Mouse (Mus musculus): ENCODE measurements around the gene Zc3h12a. TPM values are rescaled to one million over a fixed set of nuclear protein-coding genes. Genes with fewer than 3 reads are reported as not detected.

The Zc3h12a gene
- polyA plus RNA-seq, 1 experiment from 2014 or later: 0.39 TPM

DNA sequence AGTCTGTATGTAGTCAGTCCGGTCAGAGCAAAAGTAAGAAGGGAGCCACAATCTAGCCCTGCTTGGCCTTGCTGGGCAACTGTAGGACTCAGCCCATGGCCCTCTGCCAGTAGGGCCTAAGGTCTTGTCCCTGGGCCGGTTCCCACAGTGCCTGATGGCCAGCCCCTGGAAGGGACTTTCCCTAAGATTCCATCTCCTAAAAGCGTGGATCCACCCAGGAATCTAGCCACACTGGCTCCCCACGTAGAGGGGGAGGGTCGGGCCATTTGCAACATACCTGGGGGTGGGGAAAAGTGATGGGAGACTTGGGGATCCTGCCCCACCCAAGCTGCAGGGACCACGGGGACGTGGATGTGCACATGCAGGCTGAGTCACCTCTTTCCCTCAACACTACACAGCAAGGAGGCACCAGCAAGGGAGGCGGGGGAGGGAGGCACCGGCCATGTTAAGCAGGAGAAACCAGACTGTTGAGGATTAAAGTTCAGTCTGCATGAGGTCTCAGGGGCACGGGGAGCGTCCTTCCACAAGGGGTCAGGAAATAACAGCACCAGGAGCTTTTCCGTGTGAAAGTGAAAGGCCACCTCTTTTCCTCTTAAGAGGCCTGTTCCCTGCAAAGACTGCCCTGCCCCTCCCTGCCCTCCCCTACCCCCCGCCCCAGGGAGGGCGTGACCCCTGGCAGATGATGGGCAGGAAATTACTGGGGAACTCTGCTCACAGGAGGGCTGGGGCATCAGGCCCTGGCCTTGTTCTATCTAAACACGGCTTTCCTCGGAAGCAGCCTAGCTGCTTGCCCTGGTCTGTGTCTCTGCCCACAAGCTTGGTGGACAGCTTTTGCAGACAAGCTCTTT is 5.0 kb downstream of the Zc3h12a start:
- Histone ChIP-seq H3K27ac (no peak overlapping the region), H3K27me3 (replicated peaks) (peaks cover 14% of the 10 kb centered on the region), H3K4me3 (no peak overlapping the region), H3K4me1 (peaks cover 19% of the 10 kb centered on the region), H3K36me3 (0 out of 2 replicates have a peak, but pooled peaks cover 4% of the 10 kb centered on the region), H3K4me2 (replicated peaks) (no peak overlapping the region), H3K9ac (no peak overlapping the region), H3K9me3 (no peaks in the 10 kb centered on the region)
- 23% methylated on average over 16 of the region's 16 CpGs for WGBS
- no peak for ATAC-seq (ENCODE audit: low FRiP score, low read depth)

DNA sequence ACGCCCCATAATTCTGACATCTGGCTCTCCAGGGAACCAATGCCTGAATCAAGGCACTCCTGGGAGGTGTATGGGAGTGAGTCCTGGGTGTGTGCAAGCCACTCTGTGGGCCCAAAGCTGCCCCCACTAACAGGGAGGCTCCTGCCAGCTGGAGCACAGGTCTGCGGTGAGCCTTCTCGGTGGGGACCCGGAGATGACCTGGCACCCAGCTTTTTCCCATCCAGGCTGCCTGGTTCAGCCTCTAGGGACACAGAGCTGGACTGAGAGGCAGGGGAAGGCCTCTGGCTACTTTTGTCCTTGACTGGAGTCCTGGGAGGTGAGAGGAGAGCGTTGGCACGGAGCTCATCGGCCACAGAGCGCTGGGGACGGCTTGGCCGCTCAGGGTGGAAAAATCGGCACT is 7.9 kb downstream of the Zc3h12a start:
- H3K4me3 ChIP-seq: no peak overlapping the region
- peaks cover 4% of the 10 kb centered on the region; the same call in 1 of the 2 replicates for H3K27me3 ChIP-seq (replicated peaks)
- no peak for ATAC-seq (ENCODE audit: low FRiP score, low read depth)
- H3K9ac ChIP-seq: no peak overlapping the region
- no peak overlapping the region for H3K4me2 ChIP-seq (replicated peaks)
- H3K27ac ChIP-seq: no peak overlapping the region
- no peaks in the 10 kb centered on the region for H3K9me3 ChIP-seq
- 89% methylated on average over 11 of the region's 11 CpGs for WGBS
- H3K36me3 ChIP-seq: 0 out of 2 replicates have a peak, but pooled peaks cover 4% of the 10 kb centered on the region
- H3K4me1 ChIP-seq: peaks cover 24% of the 10 kb centered on the region

DNA sequence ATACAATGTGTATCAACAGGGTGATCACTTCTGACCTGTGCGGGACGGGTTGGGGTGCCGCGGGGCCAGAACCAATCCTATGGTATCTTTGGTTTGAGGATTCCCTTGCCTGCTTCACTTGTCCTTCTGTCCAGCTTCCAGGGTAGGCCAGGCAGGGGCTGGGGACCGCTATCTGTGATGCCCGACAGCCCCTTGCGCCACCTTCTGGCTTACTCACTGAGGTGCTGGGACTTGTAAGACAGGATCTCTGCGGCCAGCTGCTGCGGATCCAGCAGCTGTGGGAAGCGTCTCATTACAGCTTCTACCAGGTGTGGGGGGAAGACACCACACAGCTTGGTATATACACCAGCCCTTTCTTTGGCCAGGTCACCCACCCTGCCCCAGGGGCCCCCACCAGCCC is 8.6 kb downstream of the Zc3h12a start:
- H3K9me3 ChIP-seq: no peaks in the 10 kb centered on the region
- H3K4me3 ChIP-seq: no peak overlapping the region
- 0 out of 2 replicates have a peak, but pooled peaks cover 4% of the 10 kb centered on the region for H3K36me3 ChIP-seq
- ATAC-seq (ENCODE audit: low FRiP score, low read depth): no peak
- peaks cover 4% of the 10 kb centered on the region; the same call in 1 of the 2 replicates for H3K27me3 ChIP-seq (replicated peaks)
- H3K4me2 ChIP-seq (replicated peaks): no peak overlapping the region
- H3K9ac ChIP-seq: no peak overlapping the region
- peaks cover 27% of the 10 kb centered on the region for H3K4me1 ChIP-seq
- 31% methylated on average over 10 of the region's 10 CpGs for WGBS
- no peak overlapping the region for H3K27ac ChIP-seq

DNA sequence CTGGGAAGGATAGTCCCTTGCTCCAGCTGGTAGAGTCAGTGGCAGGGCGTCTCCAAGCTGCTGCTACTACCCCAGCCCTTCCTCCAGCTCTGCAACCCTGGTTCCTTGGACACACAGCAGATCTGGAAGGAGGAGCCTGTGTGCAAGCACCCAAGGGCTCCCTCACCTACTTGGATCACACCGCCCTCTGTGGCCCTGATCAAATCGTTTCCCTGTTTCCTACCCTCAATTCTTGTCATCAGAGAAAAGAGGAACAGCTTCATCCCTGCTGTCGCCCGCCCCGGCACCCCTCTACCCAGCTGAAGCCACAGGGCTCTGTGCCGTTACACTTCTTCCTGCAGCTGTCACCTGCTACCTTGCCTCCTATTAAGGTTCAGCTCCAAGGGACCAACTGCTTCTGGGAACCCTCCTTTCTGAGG is 9.7 kb downstream of the Zc3h12a start:
- 78% methylated on average over 7 of the region's 7 CpGs for WGBS
- Histone ChIP-seq H3K27me3 (replicated peaks) (peaks cover 4% of the 10 kb centered on the region; the same call in 1 of the 2 replicates), H3K4me3 (no peak overlapping the region), H3K9ac (no peak overlapping the region), H3K4me2 (replicated peaks) (no peak overlapping the region), H3K9me3 (no peaks in the 10 kb centered on the region), H3K36me3 (0 out of 2 replicates have a peak, but pooled peaks cover 4% of the 10 kb centered on the region), H3K27ac (no peak overlapping the region), H3K4me1 (peaks cover 24% of the 10 kb centered on the region)
- ATAC-seq (ENCODE audit: low FRiP score, low read depth): no peak

DNA sequence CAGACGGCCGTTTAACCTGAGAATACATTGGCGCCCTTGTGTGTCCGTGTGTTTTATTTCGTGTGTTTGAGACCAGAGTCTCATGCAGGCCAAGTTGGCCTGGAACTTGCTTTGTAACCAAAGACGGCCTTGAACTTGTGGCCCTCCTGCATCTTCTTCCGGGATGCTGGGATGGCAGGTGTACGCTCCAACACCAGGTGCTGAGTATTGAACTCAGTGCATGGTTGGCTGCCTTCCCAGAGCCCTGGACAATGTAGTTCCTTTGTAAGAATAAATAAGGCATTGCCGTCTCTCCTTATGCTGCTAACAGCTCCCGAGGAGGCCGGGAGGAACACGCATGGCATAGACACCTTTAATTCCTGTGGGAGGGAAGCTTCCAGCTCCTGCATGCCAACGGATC is 10.7 kb downstream of the Zc3h12a start:
- no peak overlapping the region for H3K27ac ChIP-seq
- no peak overlapping the region for H3K4me2 ChIP-seq (replicated peaks)
- H3K9me3 ChIP-seq: no peaks in the 10 kb centered on the region
- 80% methylated on average over 13 of the region's 13 CpGs for WGBS
- no peak overlapping the region for H3K9ac ChIP-seq
- peaks cover 4% of the 10 kb centered on the region; the same call in 1 of the 2 replicates for H3K27me3 ChIP-seq (replicated peaks)
- H3K4me1 ChIP-seq: peaks cover 17% of the 10 kb centered on the region; the same call in 1 of the 2 replicates
- H3K36me3 ChIP-seq: peaks cover 7% of the 10 kb centered on the region; the same call in 1 of the 2 replicates
- no peak overlapping the region for H3K4me3 ChIP-seq
- no peak for ATAC-seq (ENCODE audit: low FRiP score, low read depth)

DNA sequence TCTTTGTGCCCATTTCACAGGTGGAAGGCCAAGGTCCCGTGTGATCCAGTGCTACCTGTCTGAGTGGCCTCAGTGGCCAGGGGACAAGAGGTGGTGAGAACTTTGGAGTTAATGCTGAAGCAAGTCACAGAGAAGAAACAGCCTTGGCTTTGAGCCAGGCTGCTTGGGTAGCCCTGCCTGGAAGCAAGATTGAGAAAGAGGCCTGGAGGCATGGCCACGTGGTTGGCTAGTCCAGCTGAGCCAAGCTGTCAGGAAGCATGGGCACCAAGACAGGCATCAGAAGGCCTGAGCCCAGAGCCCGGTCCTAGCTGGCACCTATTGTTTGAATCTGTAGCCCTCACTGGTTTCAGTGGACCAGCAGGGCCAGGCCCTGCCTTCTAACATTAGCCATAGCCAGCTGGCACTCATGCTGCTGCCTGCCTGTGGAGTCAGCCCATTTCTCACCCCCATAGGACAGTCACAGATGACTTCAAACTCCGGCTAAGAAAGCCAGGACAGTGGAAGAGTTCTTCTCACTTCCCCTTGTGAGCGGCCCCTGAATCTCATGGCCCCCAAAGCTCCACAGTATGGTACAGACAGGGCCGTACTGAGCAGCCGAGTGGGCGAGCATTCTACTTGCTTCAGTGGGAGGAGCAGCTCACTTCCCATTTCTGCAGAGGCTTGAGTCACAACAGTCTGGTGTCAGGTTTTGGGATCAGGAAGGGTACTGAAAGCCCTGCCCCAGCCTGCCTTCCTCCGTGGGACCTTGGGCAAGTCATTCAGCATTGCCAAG is 11.4 kb downstream of the Zc3h12a start:
- Histone ChIP-seq H3K9me3 (no peaks in the 10 kb centered on the region), H3K4me3 (no peak overlapping the region), H3K27me3 (replicated peaks) (peaks cover 4% of the 10 kb centered on the region; the same call in 1 of the 2 replicates), H3K27ac (no peak overlapping the region), H3K36me3 (peaks cover 13% of the 10 kb centered on the region; the same call in 1 of the 2 replicates), H3K4me1 (peaks cover 17% of the 10 kb centered on the region; the same call in 1 of the 2 replicates), H3K4me2 (replicated peaks) (no peak overlapping the region), H3K9ac (0 out of 2 replicates have a peak overlapping the region, but pooled peaks have one; percentile 6)
- WGBS: 72% methylated on average over 9 of the region's 9 CpGs
- ATAC-seq (ENCODE audit: low FRiP score, low read depth): no peak

DNA sequence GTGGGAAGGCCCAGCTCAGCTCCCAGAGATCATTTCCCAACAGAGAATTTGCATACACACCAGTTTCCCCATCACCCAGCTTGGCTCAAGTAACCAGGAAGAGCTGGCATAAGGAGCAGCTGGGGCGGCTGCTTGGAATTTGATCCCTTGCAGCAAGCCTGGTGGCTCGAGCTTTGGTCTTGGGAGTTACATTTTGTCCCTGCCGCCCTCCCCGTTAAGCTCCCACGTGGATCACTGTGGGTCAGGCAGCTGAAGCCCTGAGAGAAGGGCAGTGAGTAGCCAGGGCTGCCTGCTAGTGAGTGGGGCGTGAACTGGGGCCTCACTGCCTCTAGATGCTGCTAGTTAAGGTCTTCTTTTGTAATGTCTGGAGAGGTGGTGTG is 11.9 kb downstream of the Zc3h12a start:
- 46% methylated on average over 6 of the region's 6 CpGs for WGBS

DNA sequence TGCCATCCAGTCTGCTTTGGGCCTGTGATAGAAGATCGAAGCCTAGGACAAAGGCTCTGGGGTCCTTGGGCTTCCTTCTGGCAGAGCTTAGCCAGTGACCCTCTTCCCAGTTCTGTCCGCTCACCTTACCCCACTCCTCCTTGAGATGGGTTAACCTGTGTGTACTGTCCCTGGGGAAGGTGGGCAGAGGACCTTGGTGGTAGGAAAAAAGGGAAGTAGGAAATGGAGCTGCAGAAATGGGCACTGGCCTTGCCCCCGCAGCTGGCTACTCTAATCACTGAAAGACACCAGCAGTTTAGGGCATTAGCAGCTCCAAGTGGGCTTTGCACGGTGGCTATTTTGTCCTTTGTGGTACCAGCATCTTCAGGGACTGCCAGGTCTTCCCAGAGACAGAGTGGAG is 12.6 kb downstream of the Zc3h12a start:
- no peak for ATAC-seq (ENCODE audit: low FRiP score, low read depth)
- Histone ChIP-seq H3K27ac (no peak overlapping the region), H3K4me1 (peaks cover 17% of the 10 kb centered on the region; the same call in 1 of the 2 replicates)

More for the DNA sequence above, 11.9 kb downstream of the Zc3h12a start:
- Histone ChIP-seq H3K4me1 (peaks cover 17% of the 10 kb centered on the region; the same call in 1 of the 2 replicates), H3K36me3 (peaks cover 19% of the 10 kb centered on the region; the same call in 1 of the 2 replicates), H3K9ac (no peak overlapping the region), H3K27ac (no peak overlapping the region), H3K27me3 (replicated peaks) (peaks cover 4% of the 10 kb centered on the region; the same call in 1 of the 2 replicates), H3K9me3 (no peaks in the 10 kb centered on the region), H3K4me2 (replicated peaks) (no peak overlapping the region), H3K4me3 (no peak overlapping the region)
- no peak for ATAC-seq (ENCODE audit: low FRiP score, low read depth)

DNA sequence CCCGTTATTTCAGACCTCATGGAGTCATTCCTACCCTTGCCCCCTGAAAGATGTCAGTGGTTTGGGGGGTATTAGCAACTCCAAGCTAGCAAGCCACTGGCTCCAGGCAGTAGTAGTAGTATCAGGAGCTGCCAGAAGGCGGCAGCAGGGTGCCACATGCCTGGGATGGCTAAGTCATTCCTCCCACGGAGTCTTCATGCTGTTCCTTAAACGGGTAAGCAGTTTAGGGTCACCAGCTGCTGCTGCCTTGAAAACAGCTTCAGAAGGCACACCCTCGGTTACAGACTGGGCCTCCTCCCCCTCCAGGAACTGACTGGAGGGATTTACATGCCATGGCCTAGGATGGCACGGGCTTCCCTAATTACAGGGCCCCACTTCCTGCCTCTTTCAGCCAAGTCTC is 13.0 kb downstream of the Zc3h12a start:
- Histone ChIP-seq H3K27me3 (replicated peaks) (peaks cover 3% of the 10 kb centered on the region; the same call in 1 of the 2 replicates), H3K36me3 (peaks cover 24% of the 10 kb centered on the region; the same call in 1 of the 2 replicates), H3K9me3 (no peaks in the 10 kb centered on the region), H3K4me2 (replicated peaks) (no peak overlapping the region), H3K27ac (no peak overlapping the region), H3K4me3 (no peak overlapping the region), H3K4me1 (peaks cover 17% of the 10 kb centered on the region; the same call in 1 of the 2 replicates), H3K9ac (no peak overlapping the region)
- WGBS: 12% methylated on average over 6 of the region's 6 CpGs
- 0 out of 2 replicates have a peak, but pooled peaks have one; percentile 30 for ATAC-seq (ENCODE audit: low FRiP score, low read depth)

More for the DNA sequence above, 12.6 kb downstream of the Zc3h12a start:
- 81% methylated on average over 4 of the region's 4 CpGs for WGBS
- H3K27me3 ChIP-seq (replicated peaks): peaks cover 4% of the 10 kb centered on the region; the same call in 1 of the 2 replicates
- H3K4me3 ChIP-seq: no peak overlapping the region
- H3K4me2 ChIP-seq (replicated peaks): no peak overlapping the region
- H3K36me3 ChIP-seq: peaks cover 22% of the 10 kb centered on the region; the same call in 1 of the 2 replicates
- no peak overlapping the region for H3K9ac ChIP-seq
- no peaks in the 10 kb centered on the region for H3K9me3 ChIP-seq

DNA sequence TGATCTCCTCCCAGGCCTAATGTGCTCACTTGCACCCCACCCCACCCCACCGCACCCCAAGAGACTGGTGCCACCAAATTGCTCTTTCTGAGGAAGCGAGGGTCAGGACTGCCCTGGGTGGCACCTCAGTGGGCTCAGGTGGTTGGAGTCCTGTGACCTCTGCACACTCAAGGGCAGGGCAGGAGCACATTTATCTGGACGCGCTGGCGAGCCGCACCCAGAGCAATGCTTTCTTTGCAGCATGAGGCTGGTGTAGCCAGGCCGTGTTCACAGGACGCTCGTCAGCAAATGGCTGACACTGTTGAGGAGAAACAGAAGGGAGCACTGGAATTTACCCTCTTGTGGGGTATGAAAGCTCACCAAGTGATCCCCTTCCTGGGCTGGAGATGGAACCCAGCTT is 22.3 kb downstream of the Zc3h12a start:
- H3K4me2 ChIP-seq (replicated peaks): no peak overlapping the region
- ATAC-seq (ENCODE audit: low FRiP score, low read depth): no peak
- H3K27me3 ChIP-seq (replicated peaks): no peaks in the 10 kb centered on the region
- no peak overlapping the region for H3K4me3 ChIP-seq
- H3K4me1 ChIP-seq: no peaks in the 10 kb centered on the region
- no peak overlapping the region for H3K27ac ChIP-seq
- H3K36me3 ChIP-seq: peaks cover 37% of the 10 kb centered on the region
- 90% methylated on average over 9 of the region's 9 CpGs for WGBS
- H3K9ac ChIP-seq: no peak overlapping the region
- no peaks in the 10 kb centered on the region for H3K9me3 ChIP-seq

DNA sequence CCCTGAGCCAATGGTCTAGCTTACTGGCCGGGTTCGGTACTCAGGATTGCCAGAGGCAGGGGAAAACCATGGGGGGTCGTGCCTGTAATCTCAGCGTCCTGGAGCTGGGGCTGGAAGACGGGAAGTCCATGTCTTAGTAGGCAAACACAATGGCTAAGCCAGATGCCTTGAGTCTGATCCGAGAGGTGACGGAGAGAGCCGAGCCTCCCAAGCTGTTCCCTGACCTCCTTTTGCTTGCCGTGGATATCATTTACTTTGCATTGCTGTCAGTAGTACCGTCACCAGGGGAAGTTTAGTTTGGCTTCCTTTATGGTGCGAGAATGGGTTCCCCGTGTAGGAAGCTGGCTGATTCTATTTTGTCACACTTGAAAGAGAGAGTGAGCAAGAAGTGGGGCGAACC is 26.3 kb downstream of the Zc3h12a start:
- Histone ChIP-seq H3K4me1 (no peaks in the 10 kb centered on the region), H3K9me3 (no peaks in the 10 kb centered on the region), H3K4me3 (no peak overlapping the region), H3K36me3 (peaks cover 26% of the 10 kb centered on the region), H3K27ac (no peak overlapping the region), H3K4me2 (replicated peaks) (no peak overlapping the region), H3K9ac (no peak overlapping the region), H3K27me3 (replicated peaks) (no peaks in the 10 kb centered on the region)
- ATAC-seq (ENCODE audit: low FRiP score, low read depth): no peak
- 77% methylated on average over 13 of the region's 13 CpGs for WGBS

DNA sequence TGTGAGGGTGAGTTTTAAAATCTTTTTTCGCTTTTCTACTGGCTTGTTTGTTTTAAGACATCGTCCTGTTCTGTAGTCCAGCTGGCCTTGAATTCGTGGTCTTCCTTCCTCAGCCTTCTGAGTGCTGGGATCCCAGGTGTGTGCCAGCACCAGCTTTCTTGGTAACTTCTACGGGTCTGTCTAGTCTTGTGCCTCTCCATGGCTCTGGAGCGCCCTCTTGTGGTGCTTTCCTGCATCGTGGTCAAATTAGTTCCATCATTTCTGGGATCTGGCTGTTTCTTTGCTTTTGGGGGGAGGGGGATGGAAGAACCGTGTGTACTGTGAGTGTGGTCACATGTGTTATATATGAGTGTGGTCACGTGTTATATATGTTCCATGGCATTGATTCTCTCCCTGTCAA is 28.2 kb downstream of the Zc3h12a start:
- Histone ChIP-seq H3K4me1 (no peaks in the 10 kb centered on the region), H3K27me3 (replicated peaks) (no peaks in the 10 kb centered on the region), H3K9me3 (no peaks in the 10 kb centered on the region), H3K4me3 (no peak overlapping the region), H3K4me2 (replicated peaks) (no peak overlapping the region), H3K9ac (no peak overlapping the region), H3K36me3 (peaks cover 17% of the 10 kb centered on the region), H3K27ac (no peak overlapping the region)
- ATAC-seq (ENCODE audit: low FRiP score, low read depth): 0 out of 2 replicates have a peak, but pooled peaks have one; percentile 48
- WGBS: 10% methylated on average over 8 of the region's 8 CpGs

All from neural tube, embryonic 12.5 days (tissue).